Mouse (Mus musculus) cerebellum, postnatal 10 days (tissue): ENCODE data around the gene Iqgap3.
A peak's percentile ranks its signal among the peaks of the same experiment; 100 is the strongest.

Experiments
- DNase-seq, 2 experiments: peaks; one replicate each; pipeline ENCODE4 v3.0.0; 2021; ENCODE audit warnings: mixed read lengths in 2 of 2

Iqgap3 gene

GRCm38 (mm10) chr3:88139243-88140177 is 57.7 kb downstream of the Iqgap3 start:
- peak; percentile 90 to 93 for DNase-seq

GRCm38 (mm10) chr3:88140178-88140902 is 58.6 kb downstream of the Iqgap3 start:
- DNase-seq = peak; percentile 86 to 89

GRCm38 (mm10) chr3:88140903-88141430 is 59.2 kb downstream of the Iqgap3 start:
- peak in 1 of 2 experiments; percentile 37 for DNase-seq

- DNase-seq = peak in 1 of 2 experiments; percentile 54
These were observed 59.6 kb downstream of the Iqgap3 start for GRCm38 (mm10) chr3:88141439-88141786.

GRCm38 (mm10) chr3:88141787-88142523 is 60.2 kb downstream of the Iqgap3 start, which contains the start of gene Mef2d:
Gene Mef2d (plus strand): TSS chr3:88142372.
- peak; percentile 99 for DNase-seq

- peak; percentile 87 to 88 for DNase-seq
These were observed 60.8 kb downstream of the Iqgap3 start for GRCm38 (mm10) chr3:88142546-88142915.

GRCm38 (mm10) chr3:88142916-88143771 is 61.4 kb downstream of the Iqgap3 start:
- DNase-seq = peak; percentile 81

GRCm38 (mm10) chr3:88143961-88144486 is 62.3 kb downstream of the Iqgap3 start:
- DNase-seq = peak; percentile 76 to 77

- DNase-seq = no peak
These were observed 63.1 kb downstream of the Iqgap3 start for GRCm38 (mm10) chr3:88144648-88145410.

- peak; percentile 69 to 76 for DNase-seq
These were observed 63.6 kb downstream of the Iqgap3 start for GRCm38 (mm10) chr3:88145411-88145782.

- DNase-seq = peak in 1 of 2 experiments; percentile 42
These were observed 64.2 kb downstream of the Iqgap3 start for GRCm38 (mm10) chr3:88145952-88146351.

- DNase-seq = no peak
These were observed 64.8 kb downstream of the Iqgap3 start for GRCm38 (mm10) chr3:88146376-88147112.

GRCm38 (mm10) chr3:88147444-88147843 is 65.7 kb downstream of the Iqgap3 start:
- DNase-seq = no peak

- DNase-seq = no peak
These were observed 66.1 kb downstream of the Iqgap3 start for GRCm38 (mm10) chr3:88147866-88148265.

- DNase-seq = no peak
These were observed 66.6 kb downstream of the Iqgap3 start for GRCm38 (mm10) chr3:88148354-88148753.

- peak; percentile 82 to 83 for DNase-seq
These were observed 67.2 kb downstream of the Iqgap3 start for GRCm38 (mm10) chr3:88148776-88149509.

- peak; percentile 40 to 53 for DNase-seq
These were observed 67.8 kb downstream of the Iqgap3 start for GRCm38 (mm10) chr3:88149510-88149974.

- DNase-seq = peak; percentile 86 to 90
These were observed 68.6 kb downstream of the Iqgap3 start for GRCm38 (mm10) chr3:88150061-88150998.
